ENCODE assay signal across 8 mouse cellular contexts in genomic region chr5:140648519-140649100, GRCm38 (mm10). TPM values are rescaled to one million over a fixed set of nuclear protein-coding genes. Genes with fewer than 3 reads are reported as not detected.
DNase-seq lines count a peak whose midpoint lies in the region; ATAC-seq and TF ChIP-seq lines count a peak whose summit lies in the region.

Gene Ttyh3, minus strand, starts transcription at chr5:140649031.

- no peak for TF ChIP-seq CTCF in lung, adult 2 months (IDR thresholded peaks at IDR 0.05; ENCODE audit: insufficient read depth, low read length)

- no peak for DNase-seq in lung, adult 2 months
- DNase-seq in lung, postnatal 25 days (ENCODE audit: low spot score) = no peak
- peak; percentile 71 for DNase-seq in adrenal gland, postnatal 14 days
- DNase-seq in lung, postnatal 14 days = peak; percentile 12
- peak; percentile 78 for DNase-seq in yolk sac, embryonic 10.5 days (ENCODE audit: low spot score)
- DNase-seq in embryo, embryonic 10.5 days (ENCODE audit: low spot score) = no peak

- peak within 1 kb of the TSS; percentile 100 for H3K4me2 ChIP-seq in forebrain, embryonic 16.5 days (ENCODE audit: low read length)
- H3K4me2 ChIP-seq in intestine, embryonic 15.5 days (replicated peaks) = peak within 1 kb of the TSS; percentile 91

- peak within 1 kb of the TSS; percentile 93 for H3K27ac ChIP-seq in forebrain, embryonic 16.5 days (ENCODE audit: low read length)
- H3K27ac ChIP-seq in intestine, embryonic 15.5 days = peak within 1 kb of the TSS; percentile 86

- H3K4me1 ChIP-seq in lung, adult 2 months (ENCODE audit: control insufficient read depth, insufficient read depth, low read length) = peaks cover 23% of the 10 kb centered on the region
- peaks cover 41% of the 10 kb centered on the region for H3K4me1 ChIP-seq in forebrain, embryonic 16.5 days (replicated peaks; ENCODE audit: control insufficient read depth, insufficient read depth, low read length)
- peaks cover 51% of the 10 kb centered on the region for H3K4me1 ChIP-seq in intestine, embryonic 15.5 days (replicated peaks)

- no peaks in the 10 kb centered on the region for H3K27me3 ChIP-seq in forebrain, embryonic 16.5 days (replicated peaks; ENCODE audit: control insufficient read depth, insufficient read depth, low read length)
- no peaks in the 10 kb centered on the region for H3K27me3 ChIP-seq in intestine, embryonic 15.5 days (replicated peaks)

- H3K9me3 ChIP-seq in forebrain, embryonic 16.5 days (ENCODE audit: control insufficient read depth, low read length) = no peaks in the 10 kb centered on the region
- no peaks in the 10 kb centered on the region for H3K9me3 ChIP-seq in intestine, embryonic 15.5 days

- no peak for TF ChIP-seq POLR2A in lung, adult 2 months (IDR thresholded peaks at IDR 0.05; ENCODE audit: borderline replicate concordance, extremely low read depth, low read depth, low read length)

- peaks cover 5% of the 10 kb centered on the region; the same call in 1 of the 2 replicates for H3K36me3 ChIP-seq in forebrain, embryonic 16.5 days (ENCODE audit: control insufficient read depth, insufficient read depth)
- H3K36me3 ChIP-seq in intestine, embryonic 15.5 days = peaks cover 10% of the 10 kb centered on the region; the same call in 1 of the 2 replicates

- under 1% methylated on average over 60 of the region's 62 CpGs for WGBS in lung, adult 2 months
- WGBS in forebrain, embryonic 16.5 days = 0% methylated on average over 59 of the region's 62 CpGs
- WGBS in intestine, embryonic 15.5 days = under 1% methylated on average over 59 of the region's 62 CpGs

- no peak for ATAC-seq in forebrain, embryonic 16.5 days
- peak; percentile 46 for ATAC-seq in intestine, embryonic 15.5 days

- peak within 1 kb of the TSS; percentile 59 for H3K4me3 ChIP-seq in lung, adult 2 months (replicated peaks; ENCODE audit: extremely low read depth, low read depth, low read length)
- peak within 1 kb of the TSS; percentile 100 for H3K4me3 ChIP-seq in forebrain, embryonic 16.5 days (replicated peaks; ENCODE audit: low read length)
- peak within 1 kb of the TSS; percentile 97 for H3K4me3 ChIP-seq in intestine, embryonic 15.5 days (replicated peaks)

- H3K9ac ChIP-seq in forebrain, embryonic 16.5 days (replicated peaks; ENCODE audit: low read depth, low read length) = peak within 1 kb of the TSS; percentile 100
- H3K9ac ChIP-seq in intestine, embryonic 15.5 days = peak within 1 kb of the TSS; percentile 100

RNA-seq across cellular contexts. Expression of gene Ttyh3, which starts in this region (rescaled TPM):
- 117 and 127 TPM in 2 replicates for polyA plus RNA-seq in lung, adult 2 months (2012; rRNA removed)
- total RNA-seq in adrenal gland, postnatal 14 days (2021) = 72.5 and 83.6 TPM in 2 replicates
- 68.7 and 68.9 TPM in 2 replicates for polyA plus RNA-seq in forebrain, embryonic 16.5 days (2015; fragmentation: Nextera tagmentation; extraction: Ambion mirVana)
- 34.5 and 34.7 TPM in 2 replicates for polyA plus RNA-seq in intestine, embryonic 15.5 days (2015; fragmentation: Nextera tagmentation; extraction: Ambion mirVana)

Comparison
In these comparisons a context has a peak if more than half of its experiments do, and no peak if none do; other contexts are left out.
1. DNase-seq: peak in adrenal gland, postnatal 14 days (single experiment), lung, postnatal 14 days (single experiment) and yolk sac, embryonic 10.5 days (single experiment); none in lung, adult 2 months (single experiment), lung, postnatal 25 days (single experiment) and embryo, embryonic 10.5 days (single experiment).
2. Peak in every context shown above with its lines, with median percentiles within 50 percentile points of each other: H3K4me3 ChIP-seq.